Mouse (Mus musculus): Measurements from ENCODE around the gene Clpsl2.
A peak's percentile ranks its signal among the peaks of the same experiment; 100 is the strongest.

The Clpsl2 gene

GRCm38 (mm10) chr17:28549111-28549510, at the start of gene Clpsl2:
Gene Clpsl2, plus strand, starts transcription at chr17:28549411.
- DNase-seq (ENCODE audit: low spot score), result no peak

- no peak for DNase-seq (ENCODE audit: low spot score)
Measured at GRCm38 (mm10) chr17:28500465-28500864, 48.7 kb upstream of the Clpsl2 start.

DNA sequence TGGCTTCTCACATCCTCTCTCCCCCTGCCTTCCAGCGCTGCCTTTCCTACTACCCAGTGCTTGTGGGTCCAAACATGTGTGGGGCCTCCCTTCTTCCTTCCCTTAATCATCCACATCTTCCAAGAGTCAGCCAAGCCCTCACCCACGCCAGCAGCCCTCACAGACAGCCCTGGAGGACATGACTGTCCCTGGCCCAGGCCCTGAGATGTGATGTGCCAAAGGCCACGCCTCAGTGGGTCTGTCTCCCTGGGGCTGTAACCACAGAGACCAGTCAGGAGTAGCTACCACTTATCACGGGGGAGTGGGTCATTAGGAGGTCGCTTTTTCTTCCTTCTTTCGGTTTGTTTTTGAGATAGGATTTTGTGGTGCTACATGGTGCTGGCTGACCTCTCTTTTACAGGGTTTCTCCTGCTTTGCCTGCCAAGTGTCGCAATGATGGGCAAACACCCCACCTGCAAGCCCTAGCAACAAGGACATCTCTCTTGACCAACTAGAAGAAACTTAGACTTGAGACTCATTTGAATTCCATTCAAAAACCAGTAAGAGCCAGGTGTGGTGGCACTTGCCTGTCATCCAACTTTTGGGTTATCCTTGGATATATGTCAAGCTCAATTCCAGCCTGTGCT, 46.9 kb upstream of the Clpsl2 start:
- no peak for DNase-seq (ENCODE audit: low spot score)

DNA sequence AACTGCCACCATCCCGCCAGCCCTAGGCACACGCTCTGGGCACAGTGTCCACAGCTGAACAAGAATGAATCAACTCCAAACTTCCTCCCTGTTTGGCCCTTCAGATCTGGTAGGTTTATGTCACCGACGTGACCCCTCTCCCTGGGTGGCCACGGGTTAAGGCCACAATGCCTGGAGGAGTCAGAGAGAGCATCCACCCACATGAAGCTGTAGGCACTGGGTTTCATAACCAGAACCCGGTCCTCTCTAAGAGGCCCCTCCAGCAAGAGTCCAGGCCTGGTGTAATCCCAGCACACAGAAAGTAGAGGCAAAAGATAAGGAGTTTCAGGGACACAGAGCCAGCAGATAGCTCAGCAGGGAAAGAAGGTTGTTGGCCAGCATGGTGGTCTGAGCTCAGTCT, 45.0 kb upstream of the Clpsl2 start:
- DNase-seq (ENCODE audit: low spot score), result no peak

DNA sequence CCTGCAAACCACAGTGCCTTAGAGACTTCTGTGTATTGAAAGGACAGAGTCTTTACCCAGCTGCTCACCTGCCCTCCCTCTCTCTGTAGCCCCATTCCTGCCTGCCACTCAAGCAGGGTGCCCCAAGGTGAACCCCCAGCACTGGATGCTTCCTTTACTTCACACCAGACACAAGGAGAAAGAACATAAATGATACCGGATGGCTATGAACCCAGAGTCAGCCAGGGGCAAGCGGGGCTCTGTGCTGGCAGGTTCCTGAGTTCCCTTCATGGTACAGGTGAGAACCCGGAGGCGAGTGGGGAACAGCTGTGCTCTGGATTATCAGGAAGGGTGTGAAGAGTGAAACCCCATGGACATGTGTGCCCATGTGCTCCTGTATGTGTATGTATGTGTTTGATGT, 43.6 kb upstream of the Clpsl2 start:
- no peak for DNase-seq (ENCODE audit: low spot score)

GRCm38 (mm10) chr17:28506895-28507294, 42.3 kb upstream of the Clpsl2 start:
- DNase-seq (ENCODE audit: low spot score), result no peak

DNA sequence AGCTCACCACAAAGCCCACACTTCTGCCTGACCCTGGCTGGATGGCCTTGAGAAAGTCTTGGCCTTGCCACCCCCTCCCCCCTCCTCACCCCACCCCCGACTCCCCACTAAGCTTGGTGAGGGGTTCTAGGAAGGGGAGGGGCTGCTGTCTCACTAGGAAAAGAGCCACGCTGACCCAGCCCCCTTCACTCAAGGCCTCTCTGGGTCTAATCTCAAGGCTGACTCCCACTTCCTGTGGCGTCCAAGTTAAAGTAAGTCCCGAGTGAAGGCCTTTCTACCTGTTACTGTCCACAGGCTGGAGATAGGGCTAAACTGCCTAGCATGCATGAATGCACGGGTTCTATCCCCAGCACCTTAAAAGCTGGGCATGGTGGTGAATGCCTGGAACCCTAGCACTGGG, 41.7 kb upstream of the Clpsl2 start:
- no peak for DNase-seq (ENCODE audit: low spot score)

GRCm38 (mm10) chr17:28510445-28511342, 38.5 kb upstream of the Clpsl2 start:
- no peak for DNase-seq (ENCODE audit: low spot score)

DNA sequence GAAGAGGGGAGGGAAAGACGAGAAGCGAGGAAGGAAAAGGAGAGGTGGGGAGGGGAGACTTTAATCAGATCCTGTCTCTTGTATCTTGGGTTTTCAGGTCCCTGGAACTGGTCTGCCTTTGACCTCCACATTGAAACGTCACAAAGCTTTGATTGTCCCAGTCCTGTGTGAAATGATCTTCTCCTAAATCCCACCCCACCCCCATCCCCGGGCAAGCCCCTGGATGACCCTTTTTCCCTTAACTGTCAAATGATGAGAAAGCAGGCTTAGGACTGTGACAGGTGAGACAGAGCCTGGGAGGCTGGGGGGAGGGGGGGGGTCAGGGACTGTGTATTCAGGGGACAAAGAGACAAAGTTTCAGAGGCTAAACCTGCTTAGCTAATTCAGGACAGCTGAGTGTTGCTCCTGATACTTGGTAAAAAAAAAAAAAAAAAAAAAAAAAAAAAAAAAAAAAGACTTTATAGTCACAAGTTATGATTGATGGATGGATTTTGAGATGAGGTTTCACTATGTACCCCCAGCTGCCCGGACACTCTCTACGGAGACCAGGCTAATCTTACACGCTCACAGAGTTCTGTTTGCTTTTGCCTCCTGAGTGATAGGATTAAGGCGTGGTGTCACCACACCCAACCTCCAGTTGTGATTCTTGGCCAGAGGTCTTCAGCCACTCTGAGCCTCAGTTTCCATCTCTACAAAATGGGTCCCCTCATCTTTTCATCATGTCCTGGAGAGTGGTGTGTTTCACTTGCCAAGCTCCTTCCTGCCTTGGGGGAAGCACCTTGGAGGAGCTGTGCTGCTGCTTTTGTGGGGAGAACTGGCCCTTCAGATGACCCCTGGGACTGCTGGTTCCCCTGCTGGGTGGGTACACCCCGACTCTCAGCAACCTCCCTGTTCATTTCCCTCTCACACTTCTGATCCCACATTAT, 37.3 kb upstream of the Clpsl2 start:
- DNase-seq (ENCODE audit: low spot score), result no peak

- DNase-seq (ENCODE audit: low spot score), result no peak
Measured at GRCm38 (mm10) chr17:28512696-28513095, 36.5 kb upstream of the Clpsl2 start.

DNA sequence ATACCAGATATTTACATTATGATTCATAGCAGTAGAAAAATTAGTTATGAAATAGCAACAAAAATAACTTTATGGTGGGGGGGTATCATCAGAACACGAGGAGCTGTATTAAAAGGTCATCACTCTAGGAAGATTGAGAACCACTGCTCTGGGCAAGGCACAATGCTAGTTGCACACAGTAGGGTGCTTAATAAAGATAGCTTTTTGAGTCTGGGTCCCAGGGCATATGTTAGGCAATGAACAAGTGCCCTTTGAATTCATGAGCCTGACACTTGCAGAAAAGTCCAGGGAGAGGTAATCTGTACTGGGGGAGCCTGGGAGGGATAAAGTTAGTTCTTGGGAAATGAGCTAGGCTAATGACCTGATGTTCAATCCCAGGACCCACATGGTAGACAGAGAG, 35.9 kb upstream of the Clpsl2 start:
- no peak for DNase-seq (ENCODE audit: low spot score)

DNA sequence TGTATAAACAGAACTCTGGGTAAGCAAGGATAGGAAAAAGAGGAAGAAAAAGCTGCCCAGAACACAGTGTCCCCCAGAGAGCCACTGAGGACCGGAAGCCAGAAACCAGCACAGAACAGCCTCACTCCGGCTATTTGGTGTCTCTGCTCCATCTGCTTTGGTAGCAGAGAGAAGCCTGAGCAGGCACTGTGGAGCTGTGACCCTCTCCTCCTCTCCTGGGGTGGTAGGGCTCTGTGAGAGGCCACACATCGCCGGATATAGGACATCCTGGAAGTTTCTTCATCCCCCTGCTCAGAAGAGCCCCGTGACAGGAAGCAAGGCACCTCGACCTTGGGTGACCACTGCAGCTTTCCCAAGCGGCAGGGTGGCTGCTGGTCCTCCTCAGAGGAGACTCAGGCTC, 35.4 kb upstream of the Clpsl2 start:
- DNase-seq (ENCODE audit: low spot score), result no peak

- DNase-seq (ENCODE audit: low spot score), result no peak
Measured at GRCm38 (mm10) chr17:28514555-28514954, 34.7 kb upstream of the Clpsl2 start.

DNA sequence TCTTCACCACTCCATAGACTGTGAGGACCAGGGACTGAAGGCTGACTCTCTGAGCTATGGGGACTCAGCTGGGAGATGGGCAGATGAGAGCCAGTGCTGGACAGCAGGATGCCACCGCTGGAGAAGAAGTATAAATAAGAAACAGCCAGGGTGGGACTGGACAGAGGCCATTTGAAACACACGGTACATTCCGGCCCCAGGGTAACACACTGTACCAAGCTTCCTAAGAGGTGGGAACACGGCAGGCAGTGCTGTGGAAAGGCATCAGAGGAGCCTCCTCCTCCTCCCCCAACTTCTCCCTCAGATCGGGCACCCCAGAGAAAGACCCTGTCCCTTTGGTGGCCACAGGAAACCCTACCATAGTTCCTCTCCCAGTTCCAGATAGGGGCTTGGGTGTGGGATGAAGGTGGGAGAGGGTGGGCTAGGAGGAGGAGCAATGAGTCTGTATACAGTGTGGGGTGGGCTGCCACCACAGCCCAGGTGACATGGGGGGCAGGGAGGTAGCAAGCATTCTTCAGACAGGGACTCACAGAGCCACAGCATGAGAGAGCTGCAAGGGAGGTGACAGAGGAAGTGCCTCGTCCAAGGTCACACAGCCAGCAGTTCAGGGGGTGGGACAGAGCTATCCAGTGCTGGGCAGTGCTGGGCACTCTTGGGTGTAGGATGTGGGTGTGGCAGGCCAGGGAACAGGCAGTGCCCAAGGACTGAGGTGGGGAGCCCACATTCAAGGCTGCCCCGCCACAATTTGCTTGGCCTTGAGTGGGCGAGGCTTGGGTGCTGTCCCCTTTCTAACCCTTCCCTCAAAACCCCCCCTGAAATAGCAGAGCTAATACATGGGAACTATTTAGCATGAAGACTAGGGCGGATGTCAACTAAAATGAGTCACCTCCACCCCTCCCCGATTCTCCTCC, 33.5 kb upstream of the Clpsl2 start:
- no peak for DNase-seq (ENCODE audit: low spot score)

DNA sequence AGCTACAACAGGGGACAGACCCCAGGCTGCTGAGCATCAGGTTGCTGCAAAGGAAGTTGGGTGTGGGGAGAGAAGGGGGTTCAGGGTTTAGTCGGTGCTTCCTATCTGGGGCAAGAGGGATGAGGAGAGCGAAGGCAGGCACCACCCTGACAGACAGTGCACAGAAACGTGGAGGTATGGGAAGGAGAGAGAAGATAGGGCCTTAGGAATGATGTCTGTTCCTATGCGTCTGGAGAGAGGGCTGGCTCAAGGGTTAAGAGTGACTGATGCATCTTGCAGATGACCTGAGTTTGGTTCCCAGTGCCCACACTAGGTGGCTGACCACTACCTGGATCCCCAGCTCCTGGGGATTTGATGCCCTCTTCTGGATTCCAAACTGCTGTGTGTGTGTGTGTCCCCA, 32.3 kb upstream of the Clpsl2 start:
- no peak for DNase-seq (ENCODE audit: low spot score)

GRCm38 (mm10) chr17:28517441-28517955, 31.7 kb upstream of the Clpsl2 start, which contains the start of gene Fkbp5:
Gene Fkbp5, minus strand, starts transcription at chr17:28517527.
- DNase-seq (ENCODE audit: low spot score), result no peak

DNA sequence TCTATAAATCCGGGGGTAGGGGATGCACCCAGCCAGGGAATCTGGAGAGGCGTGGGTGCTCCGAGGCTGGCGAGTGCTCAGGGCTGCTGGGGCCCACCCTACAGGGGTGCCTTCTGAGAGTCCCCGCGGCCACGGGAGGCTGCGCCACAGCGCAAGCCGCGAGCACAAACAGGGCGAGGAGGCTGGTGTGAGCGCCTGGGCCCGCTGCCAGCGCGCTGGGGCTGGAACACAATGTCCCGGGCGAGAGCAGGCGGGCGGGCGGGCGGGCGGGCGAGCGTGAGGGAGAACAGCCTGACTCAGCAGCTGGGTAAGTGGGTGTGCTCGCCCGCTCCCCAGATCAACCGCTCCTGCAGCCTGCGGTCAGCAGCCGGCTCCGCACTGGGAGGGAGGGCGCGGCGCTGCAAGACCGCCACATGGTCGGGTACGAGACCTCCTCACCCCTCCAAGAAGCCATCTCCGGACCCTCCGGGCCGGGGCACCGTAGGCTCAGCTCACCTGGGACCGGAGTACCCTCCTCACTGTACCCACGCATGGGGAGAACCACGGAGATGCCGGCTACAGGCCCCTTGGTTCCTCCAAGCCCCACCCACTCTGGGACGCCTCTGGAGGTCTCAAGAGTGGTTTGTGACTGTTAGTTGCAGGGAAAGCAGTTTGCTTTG, 31.1 kb upstream of the Clpsl2 start:
- peak; percentile 86 for DNase-seq (ENCODE audit: low spot score)

- no peak for DNase-seq (ENCODE audit: low spot score)
Measured at GRCm38 (mm10) chr17:28518615-28519071, 30.6 kb upstream of the Clpsl2 start.

DNA sequence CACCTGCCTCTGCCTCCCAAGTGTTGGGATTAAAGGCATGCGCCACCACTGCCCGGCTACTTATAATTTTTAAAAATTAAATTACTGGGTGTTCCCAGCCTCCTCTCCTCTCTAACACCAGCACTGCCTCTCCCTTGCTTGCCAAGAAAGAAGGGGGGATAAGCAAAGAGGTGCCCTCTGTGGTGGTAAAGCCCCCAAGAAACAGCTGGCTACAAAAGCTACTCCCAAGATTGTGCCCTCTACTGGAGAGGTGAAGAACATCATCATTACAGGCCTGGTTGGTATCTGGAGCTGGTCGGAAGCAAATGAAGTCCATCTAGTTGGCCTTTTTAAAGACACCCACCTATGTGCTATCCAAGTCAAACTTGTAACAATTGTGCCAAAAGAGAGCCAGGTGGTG, 29.4 kb upstream of the Clpsl2 start:
- no peak for DNase-seq (ENCODE audit: low spot score)

DNA sequence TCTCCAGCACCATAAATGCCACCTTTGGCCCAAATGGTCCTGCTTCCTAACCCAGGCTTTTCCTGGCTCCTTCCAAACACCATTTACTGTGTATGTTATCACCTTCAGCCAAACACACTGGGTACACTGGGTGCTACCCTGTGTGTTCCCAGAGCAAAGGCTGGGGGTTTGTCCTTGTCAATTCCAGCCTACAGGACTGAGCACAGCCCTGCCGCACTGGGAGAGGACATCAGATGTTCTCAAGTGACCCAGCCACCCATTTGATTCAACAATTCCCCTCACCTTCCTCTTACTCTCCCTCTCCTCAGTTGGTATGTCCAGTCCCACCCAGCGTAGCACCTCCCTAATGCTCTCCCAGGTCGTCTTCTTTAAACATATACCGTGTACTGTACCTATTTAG, 28.6 kb upstream of the Clpsl2 start:
- no peak for DNase-seq (ENCODE audit: low spot score)
